Mouse (Mus musculus) bone marrow macrophage, adult 2 months (primary cell): Measurements from ENCODE around the gene 1700022I11Rik. TPM values are rescaled to one million over a fixed set of nuclear protein-coding genes. Genes with fewer than 3 reads are reported as not detected.

Experiments
- H3K27ac ChIP-seq: 2 replicates; pipeline ENCODE4 v1.5.1; 2012; ENCODE audit warnings: low read depth, low read length; ENCODE audit not compliant: insufficient read depth
- H3K4me1 ChIP-seq: 2 replicates; pipeline ENCODE4 v1.6.1; 2012; ENCODE audit warnings: low read length; ENCODE audit not compliant: control insufficient read depth, insufficient read depth
- H3K4me3 ChIP-seq: 2 replicates; pipeline ENCODE4 v1.5.1; 2012; ENCODE audit warnings: mild to moderate bottlenecking, low read length, moderate library complexity; ENCODE audit not compliant: insufficient read depth
- CTCF ChIP-seq: IDR thresholded peaks from 2 replicates; pipeline ENCODE4 v1.5.1; 2012; ENCODE audit warnings: low read depth, mild to moderate bottlenecking, low read length, moderate library complexity
- POLR2A ChIP-seq: IDR thresholded peaks from 2 replicates; pipeline ENCODE4 v1.6.1; 2012; ENCODE audit warnings: mild to moderate bottlenecking, low read depth, low read length, borderline replicate concordance
- polyA plus RNA-seq: library from polyadenylated mRNA; stranded (reverse); fragments of >200 nt; gene quantifications from 2 replicates; pipeline ENCODE4 v1.2.4, GENCODE M21; 2012; ENCODE audit not compliant: missing spikeins, insufficient read depth, insufficient read length

1700022I11Rik gene
- polyA plus RNA-seq, 1 experiment: not detected

DNA sequence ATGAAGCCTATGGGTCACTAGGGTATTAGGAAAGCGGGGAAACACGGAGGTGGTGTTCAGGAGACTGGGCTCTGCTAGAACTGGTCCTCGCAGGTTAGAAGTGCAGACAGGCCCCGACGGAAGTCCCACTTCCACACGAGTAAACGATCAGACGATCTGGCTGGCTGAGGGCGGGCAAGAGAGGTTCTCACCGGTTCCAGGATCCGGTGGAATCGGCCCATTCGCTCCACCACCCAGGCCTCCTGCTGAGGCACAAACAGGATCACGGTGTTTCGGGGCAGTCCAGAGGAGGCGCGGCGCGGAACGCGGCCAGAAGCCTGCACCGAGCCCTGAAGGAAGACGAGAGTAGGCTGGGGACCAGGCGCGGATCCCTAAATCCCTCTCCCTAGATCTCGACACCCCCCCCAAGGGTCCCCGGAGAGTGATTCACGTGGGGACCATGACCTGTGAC lies 61.4 kb downstream of the 1700022I11Rik start:
- H3K4me3 ChIP-seq: peak overlapping the region; percentile 76
- H3K27ac ChIP-seq: peak overlapping the region; percentile 65
- TF ChIP-seq CTCF (no peak), POLR2A (no peak)
- H3K4me1 ChIP-seq: peaks cover 7% of the 10 kb centered on the region

DNA sequence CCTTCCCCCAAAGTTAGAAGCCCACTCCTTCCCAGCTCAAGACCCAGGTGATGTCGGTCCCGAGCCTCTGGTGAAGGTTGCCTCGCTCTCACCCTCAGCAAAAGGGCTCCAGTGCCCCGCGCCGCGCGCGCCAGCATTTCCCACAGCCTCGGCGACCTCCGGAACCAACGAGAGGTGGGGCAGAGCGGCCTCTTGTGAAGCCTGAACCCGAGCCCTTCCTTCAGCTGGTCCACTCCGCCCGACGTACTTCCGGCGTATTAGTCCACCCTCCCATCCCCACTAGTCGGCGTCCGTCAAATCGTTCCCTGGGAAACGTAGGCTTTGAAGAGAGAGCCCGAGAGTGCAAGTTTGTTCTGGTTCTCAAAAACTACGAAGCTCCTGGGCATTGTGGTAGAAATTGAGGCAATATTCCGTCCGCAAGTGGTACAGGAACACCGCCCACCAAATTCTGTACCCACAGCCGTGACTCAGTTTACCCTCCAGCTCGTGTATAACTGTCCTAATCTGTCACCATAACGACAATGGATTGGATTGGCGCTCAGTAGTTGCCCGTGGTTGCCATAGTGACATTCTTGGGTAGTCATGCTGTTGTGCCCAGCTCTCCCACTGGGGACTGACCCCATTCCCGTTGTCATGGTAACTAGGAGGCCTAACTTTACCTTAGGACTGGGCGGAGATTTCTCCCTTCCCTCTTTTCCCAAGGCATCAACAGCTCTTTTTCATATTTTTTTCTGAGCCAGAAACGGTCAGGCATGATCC lies 62.0 kb downstream of the 1700022I11Rik start, which contains the start of gene Stoml2:
Gene Stoml2 (minus strand): TSS at position 474 of the 759 bp plus-strand sequence.
- H3K4me1 ChIP-seq: peaks cover 7% of the 10 kb centered on the region
- TF ChIP-seq POLR2A (peak; percentile 61; the same call in 1 of the 2 replicates), CTCF (no peak)
- H3K4me3 ChIP-seq: peak within 1 kb of the TSS; percentile 76
- peak within 1 kb of the TSS; percentile 65 for H3K27ac ChIP-seq

GRCm38 (mm10) chr4:43032501-43032900 lies 63.1 kb downstream of the 1700022I11Rik start:
- H3K4me1 ChIP-seq: peaks cover 10% of the 10 kb centered on the region
- H3K27ac ChIP-seq: no peak overlapping the region
- TF ChIP-seq CTCF (no peak), POLR2A (no peak)
- H3K4me3 ChIP-seq: no peak overlapping the region

Other genes with a start within 250 kb of the 1700022I11Rik start
- not detected in 2 replicates for gene 4930578G10Rik, start 234.1 kb upstream of the 1700022I11Rik start, polyA plus RNA-seq
- gene Ccl19, start 213.0 kb upstream of the 1700022I11Rik start, polyA plus RNA-seq: not detected in 2 replicates
- gene Ccl21a, start 195.6 kb upstream of the 1700022I11Rik start, polyA plus RNA-seq: not detected in 2 replicates
- not detected in 2 replicates for gene Fam205a1, start 115.7 kb upstream of the 1700022I11Rik start, polyA plus RNA-seq
- not detected in 2 replicates for gene Gm12394, start 112.8 kb upstream of the 1700022I11Rik start, polyA plus RNA-seq
- gene Fam205c, start 95.4 kb upstream of the 1700022I11Rik start, polyA plus RNA-seq: not detected in 2 replicates
- gene Phf24, start 52.9 kb upstream of the 1700022I11Rik start, polyA plus RNA-seq: 0.20 and 0.70 TPM in 2 replicates
- gene Dnajb5, start 19.8 kb upstream of the 1700022I11Rik start, polyA plus RNA-seq: 11.7 and 13.5 TPM in 2 replicates
- gene Vcp, start 30.9 kb downstream of the 1700022I11Rik start, polyA plus RNA-seq: 157 and 165 TPM in 2 replicates
- 13.3 and 23.9 TPM in 2 replicates for gene Fancg, start 40.9 kb downstream of the 1700022I11Rik start, polyA plus RNA-seq
- gene Pigo, start 56.2 kb downstream of the 1700022I11Rik start, polyA plus RNA-seq: 8.3 and 9.4 TPM in 2 replicates
- gene Stoml2, start 62.1 kb downstream of the 1700022I11Rik start, polyA plus RNA-seq: 50.5 and 54.6 TPM in 2 replicates
- 50.4 and 55.1 TPM in 2 replicates for gene Fam214b, start 76.6 kb downstream of the 1700022I11Rik start, polyA plus RNA-seq
- 0.38 and 0.45 TPM in 2 replicates for gene Unc13b, start 89.3 kb downstream of the 1700022I11Rik start, polyA plus RNA-seq